Mouse (Mus musculus) myocyte (in vitro differentiated cells): ENCODE results near the gene Hoga1. TPM values are rescaled to one million over a fixed set of nuclear protein-coding genes. Genes with fewer than 3 reads are reported as not detected.

ENCODE experiments used
- H3K27me3 ChIP-seq: one replicate; pipeline ENCODE4 v1.6.1; 2011; ENCODE audit not compliant: control insufficient read depth, insufficient read depth, insufficient read length
- H3K36me3 ChIP-seq: one replicate; pipeline ENCODE4 v1.6.1; 2011; ENCODE audit not compliant: control insufficient read depth, insufficient read depth
- H3K4me2 ChIP-seq: one replicate; pipeline ENCODE4 v1.6.1; 2011; ENCODE audit warnings: low read depth, control low read depth
- H3K4me3 ChIP-seq: one replicate; pipeline ENCODE4 v1.5.1; 2011; ENCODE audit warnings: mild to moderate bottlenecking, control low read depth, moderate library complexity
- H3K79me2 ChIP-seq: one replicate; pipeline ENCODE4 v1.6.1; 2011; ENCODE audit not compliant: control insufficient read depth, insufficient read depth
- H3ac ChIP-seq: one replicate; pipeline ENCODE4 v1.6.1; 2011; ENCODE audit not compliant: control insufficient read depth, insufficient read length
- CEBPB ChIP-seq: IDR thresholded peaks from 2 replicates; pipeline ENCODE4 v1.6.1; 2011; ENCODE audit warnings: mild to moderate bottlenecking, moderate library complexity; ENCODE audit not compliant: poor library complexity, insufficient read depth, severe bottlenecking
- E2F4 ChIP-seq: IDR thresholded peaks from one replicate; pipeline ENCODE4 v1.6.1; 2011; ENCODE audit warnings: mild to moderate bottlenecking, control low read depth, moderate library complexity; ENCODE audit not compliant: insufficient read depth
- MAX ChIP-seq: IDR thresholded peaks from one replicate; pipeline ENCODE4 v1.6.1; 2011; ENCODE audit warnings: low read depth, mild to moderate bottlenecking, control low read depth
- MYOD1 ChIP-seq, 3 experiments: IDR thresholded peaks; one replicate each; pipeline ENCODE4 v1.6.1; 2011; ENCODE audit warnings: control low read depth in 2 of 3, low read depth in 2 of 3, mild to moderate bottlenecking in 2 of 3, moderate library complexity in 1 of 3; ENCODE audit not compliant: insufficient read length in 2 of 3, control insufficient read depth in 1 of 3
- MYOG ChIP-seq, 3 experiments: IDR thresholded peaks; one replicate each; pipeline ENCODE4 v1.6.1; 2011; ENCODE audit warnings: control low read depth in 2 of 3, low read depth in 2 of 3, mild to moderate bottlenecking in 2 of 3; ENCODE audit not compliant: insufficient read length in 2 of 3, control insufficient read depth in 1 of 3, insufficient read depth in 1 of 3
- POLR2A ChIP-seq: IDR thresholded peaks from one replicate; pipeline ENCODE4 v1.6.1; 2011; ENCODE audit warnings: low read depth, mild to moderate bottlenecking, control low read depth, moderate library complexity; ENCODE audit not compliant: insufficient read length
- POLR2AphosphoS2 ChIP-seq: IDR thresholded peaks from one replicate; pipeline ENCODE4 v1.6.1; 2011; ENCODE audit warnings: low read depth, control low read depth; ENCODE audit not compliant: insufficient read length
- REST ChIP-seq: IDR thresholded peaks from one replicate; pipeline ENCODE4 v1.6.1; 2011; ENCODE audit warnings: mild to moderate bottlenecking, control low read depth, moderate library complexity; ENCODE audit not compliant: insufficient read depth, insufficient read length
- SRF ChIP-seq: IDR thresholded peaks from one replicate; pipeline ENCODE4 v1.6.1; 2011; ENCODE audit warnings: low read depth; ENCODE audit not compliant: control insufficient read depth, insufficient read length
- TCF12 ChIP-seq: IDR thresholded peaks from one replicate; pipeline ENCODE4 v1.6.1; 2011; ENCODE audit warnings: mild to moderate bottlenecking, control low read depth; ENCODE audit not compliant: poor library complexity, insufficient read depth, severe bottlenecking
- TCF3 ChIP-seq: IDR thresholded peaks from one replicate; pipeline ENCODE4 v1.6.1; 2011; ENCODE audit warnings: low read depth, control low read depth; ENCODE audit not compliant: insufficient read length
- USF1 ChIP-seq: IDR thresholded peaks from one replicate; pipeline ENCODE4 v1.6.1; 2011; ENCODE audit warnings: low read depth, mild to moderate bottlenecking, control low read depth, moderate library complexity
- polyA plus RNA-seq: library from polyadenylated mRNA; unstranded; fragments of >200 nt; fragmentation: generic; extraction: Trizol; gene quantifications from one replicate; pipeline ENCODE4 v1.2.1, GENCODE M21; 2012; ENCODE audit warnings: missing spikeins

Gene Hoga1
- 2.4 TPM for polyA plus RNA-seq

GRCm38 (mm10) chr19:42045269-42046102, at the start of gene Hoga1:
Gene Hoga1, plus strand, starts transcription at chr19:42045610.
- no peak for TF ChIP-seq CEBPB
- no peak for TF ChIP-seq REST
- peak in 1 of 3 experiments; percentile 40 for TF ChIP-seq MYOD1 (IDR thresholded peaks at IDR 0.05; ENCODE audit: control insufficient read depth in 1 of 3, insufficient read length in 2 of 3, low read depth in 2 of 3)
- TF ChIP-seq TCF12, result no peak
- TF ChIP-seq SRF, result no peak
- TF ChIP-seq MAX, result peak; percentile 46
- TF ChIP-seq POLR2AphosphoS2, result peak; percentile 30
- TF ChIP-seq TCF3, result no peak
- peak; percentile 40 for TF ChIP-seq POLR2A
- peak in 1 of 3 experiments; percentile 55 for TF ChIP-seq MYOG (IDR thresholded peaks at IDR 0.05; ENCODE audit: control insufficient read depth in 1 of 3, insufficient read depth in 1 of 3, insufficient read length in 2 of 3, low read depth in 2 of 3)
- no peak for TF ChIP-seq E2F4
- peak; percentile 93 for TF ChIP-seq USF1
- no peaks in the 10 kb centered on the region for H3K27me3 ChIP-seq
- H3K4me3 ChIP-seq, result peak within 1 kb of the TSS; percentile 20
- no peaks in the 10 kb centered on the region for H3K36me3 ChIP-seq
- peak within 1 kb of the TSS; percentile 81 for H3K4me2 ChIP-seq
- H3ac ChIP-seq, result no peak within 1 kb of the TSS
- no peaks in the 10 kb centered on the region for H3K79me2 ChIP-seq

DNA sequence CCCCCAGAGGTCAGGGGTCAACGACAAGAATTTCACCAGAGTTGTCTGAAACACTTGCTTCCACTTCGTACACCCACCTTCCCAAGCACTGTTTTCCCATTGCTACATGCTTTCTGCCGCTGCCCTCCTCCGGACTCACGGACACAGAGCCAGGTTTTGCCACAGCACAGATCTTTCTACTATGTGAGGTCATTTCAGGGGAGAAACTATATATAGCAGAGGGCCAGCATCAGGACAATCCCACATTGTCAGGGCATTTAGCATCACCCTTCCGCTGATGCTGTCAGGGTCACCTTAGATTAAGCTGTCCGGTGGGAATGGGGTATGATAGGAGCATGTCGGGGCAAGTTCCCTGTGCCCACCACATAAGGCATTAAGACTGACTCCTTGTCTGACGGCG, 48.3 kb upstream of the Hoga1 start:
- Histone ChIP-seq H3K27me3 (no peaks in the 10 kb centered on the region), H3K4me2 (no peak overlapping the region), H3K36me3 (peaks cover 3% of the 10 kb centered on the region), H3ac (no peak overlapping the region), H3K79me2 (peaks cover 76% of the 10 kb centered on the region), H3K4me3 (no peak overlapping the region)
- TF ChIP-seq MYOG (IDR thresholded peaks at IDR 0.05; ENCODE audit: control insufficient read depth in 1 of 3, insufficient read depth in 1 of 3, insufficient read length in 2 of 3, low read depth in 2 of 3) (no peak), TCF3 (no peak), MYOD1 (IDR thresholded peaks at IDR 0.05; ENCODE audit: control insufficient read depth in 1 of 3, insufficient read length in 2 of 3, low read depth in 2 of 3) (no peak), POLR2AphosphoS2 (no peak), POLR2A (no peak), REST (no peak)

DNA sequence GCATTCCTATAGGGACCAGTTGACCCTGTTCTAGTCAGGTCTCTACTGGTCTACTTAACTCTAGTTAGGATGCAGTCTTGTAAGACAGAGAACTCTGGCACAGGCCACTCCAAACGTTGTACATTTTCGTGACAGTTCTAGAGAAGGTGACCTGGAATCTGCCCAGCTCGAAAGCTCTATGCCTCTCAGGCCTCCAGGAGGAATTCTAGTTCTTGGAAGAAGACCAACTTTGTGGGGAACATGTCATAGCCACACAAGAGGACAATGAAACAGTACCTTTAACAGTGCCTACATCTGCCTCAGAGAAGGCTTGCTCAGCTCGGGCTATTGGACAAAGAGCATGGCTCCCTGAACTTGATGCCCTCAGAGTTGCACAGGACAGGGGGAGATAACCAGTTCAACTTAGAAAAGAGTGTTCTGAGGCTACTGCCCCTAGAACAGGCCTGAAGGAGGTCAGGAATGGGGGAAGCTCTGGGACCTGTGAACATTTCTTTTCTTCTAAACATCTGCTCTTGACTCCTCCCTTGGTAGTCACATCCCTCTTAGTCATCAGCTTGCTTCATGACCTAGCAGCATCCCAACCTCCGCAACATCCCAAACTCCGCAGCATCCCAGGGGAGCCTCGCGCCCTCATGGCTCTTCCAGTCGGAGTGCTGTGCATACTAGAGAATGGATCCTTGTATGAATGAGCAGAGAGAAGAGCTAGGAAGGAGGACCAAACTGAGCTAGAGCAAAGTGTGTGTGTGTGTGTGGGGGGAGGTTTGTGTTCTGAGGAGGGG, 46.5 kb upstream of the Hoga1 start:
- H3K79me2 ChIP-seq, result peaks cover 84% of the 10 kb centered on the region
- no peak for TF ChIP-seq POLR2AphosphoS2
- TF ChIP-seq MYOG (IDR thresholded peaks at IDR 0.05; ENCODE audit: control insufficient read depth in 1 of 3, insufficient read depth in 1 of 3, insufficient read length in 2 of 3, low read depth in 2 of 3), result no peak
- no peak for TF ChIP-seq USF1
- TF ChIP-seq CEBPB, result 0 out of 2 replicates have a peak, but pooled peaks have one; percentile 26
- H3K27me3 ChIP-seq, result no peaks in the 10 kb centered on the region

GRCm38 (mm10) chr19:41999688-42000283, 45.6 kb upstream of the Hoga1 start:
- Histone ChIP-seq H3ac (no peak overlapping the region), H3K27me3 (no peaks in the 10 kb centered on the region), H3K4me3 (no peak overlapping the region), H3K4me2 (peak overlapping the region; percentile 62), H3K79me2 (peaks cover 85% of the 10 kb centered on the region), H3K36me3 (peaks cover 3% of the 10 kb centered on the region)
- TF ChIP-seq POLR2AphosphoS2, result no peak
- no peak for TF ChIP-seq SRF
- TF ChIP-seq MYOG (IDR thresholded peaks at IDR 0.05; ENCODE audit: control insufficient read depth in 1 of 3, insufficient read depth in 1 of 3, insufficient read length in 2 of 3, low read depth in 2 of 3), result peak in 2 of 3 experiments; percentile 32 to 52
- peak in 2 of 3 experiments; percentile 46 to 63 for TF ChIP-seq MYOD1 (IDR thresholded peaks at IDR 0.05; ENCODE audit: control insufficient read depth in 1 of 3, insufficient read length in 2 of 3, low read depth in 2 of 3)
- no peak for TF ChIP-seq CEBPB

More for the DNA sequence above, 46.5 kb upstream of the Hoga1 start:
- no peak overlapping the region for H3ac ChIP-seq
- H3K36me3 ChIP-seq, result peaks cover 3% of the 10 kb centered on the region
- H3K4me3 ChIP-seq, result no peak overlapping the region
- H3K4me2 ChIP-seq, result peak overlapping the region; percentile 62
